10 mouse cellular contexts compared by ENCODE assay signal in genomic region chr3:60081648-60082047, GRCm38 (mm10). TPM values are rescaled to one million over a fixed set of nuclear protein-coding genes. Genes with fewer than 3 reads are reported as not detected.
DNase-seq lines count a peak whose midpoint lies in the region; ATAC-seq and TF ChIP-seq lines count a peak whose summit lies in the region.
"Had no signal": no experiment of that assay in that cellular context is flagged by ENCODE, and none has a peak within 500 bp of the region (broad histone marks: within the 10 kb centered on the region; RNA-seq: fewer than 3 reads in every experiment).

TSS of gene Sucnr1 (plus strand) at chr3:60081869.

- DNase-seq in adrenal gland, postnatal 14 days = peak; percentile 26
- no peak for DNase-seq in adrenal gland, adult 18-20 months (ENCODE audit: low spot score in 2 of 2)
- DNase-seq in lung, embryonic 14.5 days = peak; percentile 11
- DNase-seq in lung, postnatal 0 days (ENCODE audit: low spot score) = no peak
- DNase-seq in kidney, adult 18-20 months = peak; percentile 50
- peak; percentile 12 for DNase-seq in retina, embryonic 14.5 days (ENCODE audit: low spot score)
- no peak for DNase-seq in left cerebral cortex, adult 11 months (ENCODE audit: low spot score)
- DNase-seq in layer of hippocampus, adult 9-11 months = no peak

- no peak within 1 kb of the TSS for H3K9ac ChIP-seq in lung, embryonic 14.5 days
- no peak within 1 kb of the TSS for H3K9ac ChIP-seq in lung, postnatal 0 days (replicated peaks; ENCODE audit: low read depth)
- H3K9ac ChIP-seq: liver, embryonic 12.5 days had no signal

- no peaks in the 10 kb centered on the region for H3K36me3 ChIP-seq in lung, embryonic 14.5 days (ENCODE audit: insufficient read depth)
- H3K36me3 ChIP-seq in lung, postnatal 0 days (ENCODE audit: insufficient read depth, low read length) = no peaks in the 10 kb centered on the region
- H3K36me3 ChIP-seq: liver, embryonic 12.5 days had no signal

- no peak within 1 kb of the TSS for H3K4me2 ChIP-seq in lung, embryonic 14.5 days
- no peak within 1 kb of the TSS for H3K4me2 ChIP-seq in lung, postnatal 0 days (replicated peaks; ENCODE audit: low read depth, low read length)
- H3K4me2 ChIP-seq: liver, embryonic 12.5 days had no signal

- H3K4me1 ChIP-seq in lung, embryonic 14.5 days (ENCODE audit: insufficient read depth) = peaks cover 7% of the 10 kb centered on the region
- H3K4me1 ChIP-seq in lung, postnatal 0 days (ENCODE audit: insufficient read depth, low read depth, low read length) = 0 out of 2 replicates have a peak, but pooled peaks cover 3% of the 10 kb centered on the region
- H3K4me1 ChIP-seq: liver, embryonic 12.5 days had no signal

- H3K9me3 ChIP-seq in lung, embryonic 14.5 days (ENCODE audit: low read depth, low read length) = no peaks in the 10 kb centered on the region
- no peaks in the 10 kb centered on the region for H3K9me3 ChIP-seq in lung, postnatal 0 days (ENCODE audit: low read length)
- H3K9me3 ChIP-seq: liver, embryonic 12.5 days had no signal

- no peak for ATAC-seq in lung, embryonic 14.5 days (ENCODE audit: insufficient read depth)
- ATAC-seq in lung, postnatal 0 days = no peak
- ATAC-seq: liver, embryonic 12.5 days had no signal

- TF ChIP-seq EP300 in lung, postnatal 0 days (IDR thresholded peaks at IDR 0.05) = no peak

- H3K27me3 ChIP-seq in lung, embryonic 14.5 days (ENCODE audit: insufficient read depth, low read length) = no peaks in the 10 kb centered on the region
- no peaks in the 10 kb centered on the region for H3K27me3 ChIP-seq in lung, postnatal 0 days (replicated peaks; ENCODE audit: insufficient read depth, low read length)
- H3K27me3 ChIP-seq: liver, embryonic 12.5 days had no signal

- 49% methylated on average over 4 of the region's 4 CpGs for WGBS in lung, embryonic 14.5 days
- WGBS in lung, postnatal 0 days = 49% methylated on average over 4 of the region's 4 CpGs

- TF ChIP-seq CTCF in lung, embryonic 14.5 days (IDR thresholded peaks at IDR 0.05; ENCODE audit: low read depth) = no peak
- TF ChIP-seq CTCF in lung, postnatal 0 days (IDR thresholded peaks at IDR 0.05) = no peak

- no peak within 1 kb of the TSS for H3K4me3 ChIP-seq in lung, embryonic 14.5 days (ENCODE audit: low read depth, low read length)
- no peak within 1 kb of the TSS for H3K4me3 ChIP-seq in lung, postnatal 0 days (ENCODE audit: low read depth, low read length)
- H3K4me3 ChIP-seq: liver, embryonic 12.5 days; myocyte had no signal

- no peak within 1 kb of the TSS for H3K27ac ChIP-seq in lung, embryonic 14.5 days (ENCODE audit: low read depth)
- no peak within 1 kb of the TSS for H3K27ac ChIP-seq in lung, postnatal 0 days (ENCODE audit: low read length)
- H3K27ac ChIP-seq: liver, embryonic 12.5 days had no signal

RNA-seq across cellular contexts. Expression of gene Sucnr1, which starts in this region (rescaled TPM):
- 1.8 and 2.0 TPM in 2 replicates for total RNA-seq in adrenal gland, postnatal 14 days (2021)
- 1 to 10 TPM in 1 of 2 experiments, not detected in 1; 6.5 TPM for total RNA-seq in adrenal gland, adult 18-20 months (2021)
- polyA plus RNA-seq in lung, embryonic 14.5 days (2014; fragmentation: Nextera tagmentation; extraction: Ambion mirVana) = not detected in 2 replicates
- polyA plus RNA-seq in lung, postnatal 0 days (2015; fragmentation: Nextera tagmentation; extraction: Ambion mirVana) = not detected in 2 replicates
- polyA plus RNA-seq: liver, embryonic 12.5 days; myocyte had no signal

Comparison
In these comparisons a context has a peak if more than half of its experiments do, and no peak if none do; other contexts are left out.
1. DNase-seq: peak in adrenal gland, postnatal 14 days (single experiment), kidney, adult 18-20 months (single experiment) and retina, embryonic 14.5 days (single experiment); none in adrenal gland, adult 18-20 months (0 of 2), lung, postnatal 0 days (single experiment), left cerebral cortex, adult 11 months (single experiment) and layer of hippocampus, adult 9-11 months (single experiment).
2. Peak in DNase-seq in lung, embryonic 14.5 days; RNA of the gene not detected or under 1 TPM.